Mouse (Mus musculus) frontal cortex, postnatal 36 days (tissue): ENCODE results near the gene Zranb1.
A peak's percentile ranks its signal among the peaks of the same experiment; 100 is the strongest.

Source experiments
- DNase-seq, 2 experiments: peaks; one replicate each; pipeline ENCODE4 v3.0.0; 2022; ENCODE audit warnings: low spot score in 2 of 2

Gene Zranb1

DNA sequence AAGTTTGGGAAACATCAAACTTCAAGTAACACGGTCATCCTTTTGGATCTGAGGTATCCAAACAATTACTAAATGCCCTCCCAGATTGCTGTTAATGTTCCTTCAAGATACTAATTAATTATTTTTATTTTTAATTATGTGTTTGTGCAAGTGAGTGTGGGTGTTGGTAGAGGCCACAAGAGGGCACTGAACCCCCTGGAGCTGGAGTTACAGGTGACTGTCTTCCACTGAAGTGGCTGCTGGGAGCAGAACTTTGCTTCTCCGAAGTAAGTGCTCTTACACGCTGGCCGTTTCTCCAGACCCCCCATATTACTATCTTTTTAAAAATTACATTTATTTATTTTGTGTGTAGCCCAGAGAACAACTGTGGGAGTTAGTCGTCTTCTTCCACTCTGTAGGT is 887 bp upstream of the Zranb1 start:
- DNase-seq: no peak

DNA sequence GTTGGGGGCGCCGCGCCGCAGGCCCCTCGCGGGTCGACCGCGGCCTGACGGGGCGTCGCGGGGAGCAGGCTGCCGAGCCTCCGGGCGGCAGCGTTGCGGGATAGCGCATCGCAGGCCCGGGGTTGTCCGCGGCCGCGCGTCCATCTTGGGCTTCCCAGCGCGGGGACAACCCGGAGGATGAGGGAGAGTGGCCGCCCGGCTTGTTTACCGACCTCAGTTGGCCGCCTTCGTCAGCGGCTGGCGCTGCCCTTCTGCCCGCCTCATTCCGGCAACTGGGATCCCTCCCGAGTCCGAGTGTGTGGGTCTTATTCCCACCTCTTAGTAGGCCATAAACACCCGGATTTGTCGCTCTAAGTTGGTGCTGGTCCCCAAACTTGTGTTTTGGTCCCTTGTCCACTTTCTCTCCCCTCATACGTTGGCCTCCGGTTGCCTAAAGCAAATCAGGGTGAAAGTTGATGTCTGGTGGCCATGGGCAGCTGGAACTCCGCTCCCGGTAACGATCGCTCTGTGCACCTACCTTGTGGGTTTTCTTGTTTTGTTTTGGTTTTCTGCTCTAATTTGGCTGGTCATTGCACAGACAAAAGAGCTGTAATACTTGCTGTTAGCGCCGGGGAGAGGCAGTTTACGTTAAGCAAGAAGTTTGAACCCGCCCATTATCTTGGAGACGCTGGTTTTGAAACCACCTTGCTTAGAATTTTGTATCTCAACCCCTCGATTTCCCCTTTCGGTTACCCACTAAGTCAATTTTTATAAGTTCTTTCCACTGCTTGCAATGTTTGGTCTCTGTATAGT is 814 bp downstream of the Zranb1 start:
- peak; percentile 30 to 33 for DNase-seq

DNA sequence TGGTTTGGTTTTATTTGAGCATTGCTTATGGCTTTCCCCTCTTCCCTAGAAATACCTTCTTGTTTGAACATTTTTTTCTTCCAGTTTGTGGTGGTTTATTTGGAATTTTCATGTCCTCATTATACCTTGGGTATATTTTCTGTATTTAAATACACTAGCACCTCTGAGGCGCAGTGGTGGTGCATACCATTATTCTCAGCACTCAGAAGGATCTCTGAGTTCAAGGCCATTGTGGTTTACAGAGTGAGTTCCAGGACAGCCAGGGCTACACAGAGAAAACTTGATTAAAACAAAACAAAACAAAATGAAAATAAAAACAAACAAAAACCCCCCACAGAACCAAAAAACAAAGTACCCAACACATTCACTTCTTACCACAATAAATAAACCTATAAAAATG is 2.4 kb downstream of the Zranb1 start:
- no peak for DNase-seq

DNA sequence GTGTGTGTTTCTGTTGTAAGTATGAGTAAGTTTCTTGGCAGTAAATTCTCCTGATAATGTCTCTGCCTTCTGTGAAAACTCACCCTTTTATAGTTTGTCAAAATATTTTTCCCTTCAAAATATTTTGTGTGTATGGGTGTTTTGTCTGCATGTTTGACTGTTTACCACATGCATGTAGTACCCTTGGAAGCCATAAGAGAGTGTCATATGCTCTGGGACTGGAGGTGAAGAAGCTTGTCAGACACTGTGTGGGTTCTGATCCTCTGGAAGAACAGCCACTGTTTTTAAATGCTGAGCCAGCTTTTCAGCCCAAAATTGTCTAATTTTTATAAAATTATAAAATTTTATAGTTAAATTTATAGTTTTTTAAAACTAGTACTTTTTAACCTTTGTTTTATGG is 3.8 kb downstream of the Zranb1 start:
- DNase-seq: no peak

DNA sequence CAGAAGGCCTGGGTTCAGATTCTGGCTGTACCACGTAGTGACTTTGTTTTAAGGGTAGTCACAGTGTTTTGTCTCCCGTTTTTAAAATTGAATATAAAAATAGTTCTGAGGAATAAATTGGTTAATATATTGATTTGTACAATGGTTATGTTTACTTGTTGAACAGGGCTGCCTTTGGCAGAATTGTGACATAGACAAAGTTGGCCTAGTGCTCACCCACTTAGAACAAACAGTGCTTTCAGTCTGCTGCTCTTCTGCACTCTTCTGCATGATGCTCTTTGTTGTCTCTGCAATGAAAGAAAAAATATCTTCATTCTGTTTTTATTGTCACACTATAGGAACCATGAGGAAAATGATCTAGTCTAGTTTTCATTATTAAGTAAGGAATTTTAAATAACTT is 8.2 kb downstream of the Zranb1 start:
- DNase-seq: no peak

DNA sequence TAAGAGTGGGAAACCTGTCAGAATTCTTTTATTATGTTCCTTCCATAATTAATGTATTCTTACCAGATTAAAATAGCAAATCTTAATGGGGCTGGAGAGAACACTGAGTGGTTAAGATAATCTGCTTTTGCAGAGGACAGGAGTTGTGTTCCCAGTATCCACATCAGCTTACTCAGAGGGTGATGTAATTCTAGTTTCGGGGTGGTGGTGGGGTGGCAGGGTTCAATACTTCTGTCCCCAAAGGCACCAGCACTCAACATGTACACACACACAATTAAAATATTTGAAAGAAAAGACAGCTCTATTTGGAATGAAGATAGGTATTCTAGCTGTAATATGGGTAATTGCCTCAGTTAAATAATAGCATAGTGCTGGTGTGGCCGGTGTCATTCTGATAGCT is 9.6 kb downstream of the Zranb1 start:
- no peak for DNase-seq

DNA sequence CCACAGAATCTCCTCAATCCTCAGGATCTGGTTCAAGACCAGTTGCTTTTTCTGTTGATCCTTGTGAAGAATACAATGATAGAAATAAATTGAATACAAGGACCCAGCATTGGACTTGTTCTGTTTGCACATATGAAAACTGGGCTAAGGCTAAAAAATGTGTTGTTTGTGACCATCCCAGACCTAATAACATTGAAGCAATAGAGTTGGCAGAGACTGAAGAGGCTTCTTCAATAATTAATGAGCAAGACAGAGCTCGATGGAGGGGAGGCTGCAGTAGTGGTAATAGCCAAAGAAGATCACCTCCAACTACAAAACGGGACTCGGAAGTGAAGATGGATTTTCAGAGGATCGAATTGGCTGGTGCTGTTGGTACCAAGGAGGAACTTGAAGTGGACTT is 19.0 kb downstream of the Zranb1 start:
- DNase-seq: no peak

DNA sequence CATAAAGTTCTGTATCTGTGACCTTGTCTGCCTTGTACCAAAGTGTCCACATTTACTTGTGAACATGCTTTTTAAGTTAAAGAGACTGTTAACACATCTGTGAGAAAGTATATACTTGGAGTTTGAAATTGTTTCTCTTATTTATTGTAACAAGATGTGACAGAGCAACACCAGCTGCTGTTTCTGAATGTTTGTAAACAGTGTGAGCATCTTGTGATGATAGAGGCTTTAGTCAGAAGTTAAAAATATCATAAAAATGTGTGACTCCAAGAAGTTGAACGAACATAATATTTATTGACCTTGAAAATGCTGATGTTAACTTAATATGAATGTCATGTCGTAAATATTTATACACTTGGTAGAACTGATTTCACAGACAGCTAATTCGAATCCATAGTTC is 19.7 kb downstream of the Zranb1 start:
- DNase-seq: no peak

DNA sequence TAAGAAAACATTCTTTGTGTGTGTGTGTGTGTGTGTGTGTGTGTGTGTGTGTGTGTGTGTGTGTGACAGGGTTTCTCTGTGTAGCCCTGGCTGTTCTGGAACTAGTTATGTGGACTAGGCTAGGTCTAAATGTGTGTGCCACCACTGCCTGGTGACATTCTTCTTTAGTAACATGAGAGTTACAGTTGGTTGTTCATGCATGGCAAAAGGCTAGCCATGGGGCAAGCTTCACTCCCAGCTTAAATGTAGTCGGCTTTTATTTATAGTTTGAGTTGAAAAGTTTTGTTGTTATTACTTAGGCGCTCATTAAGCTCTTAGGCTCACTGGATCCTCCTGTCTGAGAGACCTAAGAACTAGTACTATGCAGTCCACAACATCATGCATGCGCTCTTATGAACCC is 33.5 kb downstream of the Zranb1 start:
- DNase-seq: no peak

DNA sequence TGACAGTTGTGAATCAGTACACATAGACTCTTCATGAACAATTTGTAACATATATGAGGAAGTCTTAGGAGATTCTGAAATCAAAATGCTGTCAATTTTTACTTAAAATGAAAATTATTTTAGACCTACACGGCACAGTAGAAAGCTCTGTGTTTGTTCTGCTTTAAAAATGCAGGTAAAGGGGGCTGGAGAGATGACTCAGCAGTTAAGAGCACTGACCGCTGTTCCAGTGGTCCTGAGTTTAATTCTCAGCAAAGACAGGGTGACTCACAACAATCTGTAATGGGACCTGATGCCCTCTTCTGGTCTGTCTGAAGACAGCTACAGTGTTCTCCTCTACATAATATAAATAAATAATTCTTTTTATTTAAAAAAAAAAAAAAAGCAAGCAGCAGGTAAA is 34.8 kb downstream of the Zranb1 start:
- no peak for DNase-seq

DNA sequence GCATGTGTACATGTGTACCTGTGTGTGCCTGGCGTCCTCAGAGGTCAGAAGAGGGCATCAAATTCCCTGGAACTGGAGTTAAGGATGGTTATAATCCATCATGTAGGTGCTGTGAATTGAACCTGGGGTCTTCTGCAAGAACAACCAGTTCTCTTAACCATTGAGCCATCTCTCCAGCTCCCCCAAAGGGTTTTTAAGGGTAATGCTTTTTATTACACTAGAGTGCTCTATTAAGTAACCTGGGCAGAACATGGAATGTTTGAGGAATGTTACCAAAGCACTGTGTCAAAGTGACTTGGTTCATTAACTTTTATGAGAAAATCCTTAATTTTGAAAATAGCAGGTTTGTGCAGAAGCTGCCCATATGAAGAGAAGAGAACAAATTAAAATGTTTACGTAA is 41.1 kb downstream of the Zranb1 start:
- DNase-seq: no peak

DNA sequence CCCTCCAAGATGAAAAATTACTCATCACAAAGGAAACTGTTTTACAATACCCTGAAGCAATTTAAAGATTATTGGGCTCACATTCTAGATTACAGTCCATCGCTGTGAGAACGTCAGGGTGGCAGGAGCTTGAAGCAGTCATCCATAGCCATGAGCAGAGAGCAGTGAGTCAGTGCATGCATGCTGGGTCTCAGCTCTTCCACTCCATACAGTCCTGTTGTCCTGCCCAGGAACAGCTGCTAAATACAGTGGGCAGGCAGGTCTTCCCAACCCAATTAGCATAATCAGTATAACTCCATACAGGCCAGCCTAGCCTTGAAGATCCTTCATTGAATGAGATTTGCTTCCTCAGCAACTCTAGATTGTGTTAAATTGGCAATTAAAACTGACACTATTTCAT is 45.1 kb downstream of the Zranb1 start:
- no peak for DNase-seq

DNA sequence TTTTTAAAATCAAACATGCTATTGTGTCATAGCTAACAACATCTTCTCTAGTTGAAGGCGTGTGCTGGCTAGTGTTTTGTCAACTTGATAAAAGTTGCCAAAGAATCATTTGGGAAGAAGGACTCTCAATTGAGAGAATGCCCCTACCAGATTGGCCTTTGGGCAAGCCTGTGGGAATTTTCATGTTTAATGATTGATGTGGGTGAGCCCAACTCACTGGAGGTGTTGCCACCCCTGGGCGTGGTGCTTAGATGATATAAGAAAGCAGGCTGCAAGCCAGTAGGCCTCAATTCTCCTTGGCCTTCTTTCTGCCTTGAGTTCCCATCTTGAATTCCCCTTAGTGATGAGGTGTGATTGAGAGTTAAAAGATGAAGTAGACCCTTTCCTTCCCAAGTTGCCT is 47.0 kb downstream of the Zranb1 start:
- DNase-seq: no peak

DNA sequence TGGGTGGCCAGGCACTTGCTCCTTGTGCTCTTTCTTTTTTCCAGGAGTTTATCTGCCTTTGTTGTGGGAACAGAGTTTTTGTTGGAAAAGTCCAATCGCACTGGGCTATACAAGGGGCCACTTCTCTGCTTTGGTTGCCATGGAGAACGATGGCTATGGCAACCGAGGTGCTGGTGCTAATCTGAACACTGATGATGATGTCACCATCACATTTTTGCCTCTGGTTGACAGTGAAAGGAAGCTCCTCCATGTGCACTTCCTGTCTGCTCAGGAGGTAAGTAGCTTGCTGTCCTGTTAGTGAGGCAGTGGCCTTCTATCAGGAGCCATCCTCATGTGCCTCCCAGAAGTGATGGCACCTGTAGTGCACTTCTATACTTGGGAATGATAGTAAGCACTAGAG is 51.7 kb downstream of the Zranb1 start:
- no peak for DNase-seq

DNA sequence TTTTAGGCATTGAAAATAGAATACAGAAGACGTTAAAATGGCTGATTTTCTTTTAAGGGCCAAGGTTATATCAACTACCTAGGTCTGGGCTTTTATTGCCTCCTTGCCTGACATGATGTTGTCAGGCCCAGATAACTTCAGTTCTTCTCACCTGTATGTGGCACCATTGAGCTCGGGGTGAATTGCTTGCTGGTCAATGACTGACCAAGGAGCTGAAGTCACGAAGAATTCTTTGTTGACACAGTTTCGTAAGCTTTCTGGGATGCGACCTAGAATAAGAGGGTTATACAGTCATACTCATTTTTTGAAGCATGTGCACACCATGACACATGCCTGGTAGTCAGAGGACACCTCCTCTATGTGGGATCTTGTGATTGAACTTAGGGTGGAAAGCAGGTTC is 58.9 kb downstream of the Zranb1 start:
- DNase-seq: no peak

DNA sequence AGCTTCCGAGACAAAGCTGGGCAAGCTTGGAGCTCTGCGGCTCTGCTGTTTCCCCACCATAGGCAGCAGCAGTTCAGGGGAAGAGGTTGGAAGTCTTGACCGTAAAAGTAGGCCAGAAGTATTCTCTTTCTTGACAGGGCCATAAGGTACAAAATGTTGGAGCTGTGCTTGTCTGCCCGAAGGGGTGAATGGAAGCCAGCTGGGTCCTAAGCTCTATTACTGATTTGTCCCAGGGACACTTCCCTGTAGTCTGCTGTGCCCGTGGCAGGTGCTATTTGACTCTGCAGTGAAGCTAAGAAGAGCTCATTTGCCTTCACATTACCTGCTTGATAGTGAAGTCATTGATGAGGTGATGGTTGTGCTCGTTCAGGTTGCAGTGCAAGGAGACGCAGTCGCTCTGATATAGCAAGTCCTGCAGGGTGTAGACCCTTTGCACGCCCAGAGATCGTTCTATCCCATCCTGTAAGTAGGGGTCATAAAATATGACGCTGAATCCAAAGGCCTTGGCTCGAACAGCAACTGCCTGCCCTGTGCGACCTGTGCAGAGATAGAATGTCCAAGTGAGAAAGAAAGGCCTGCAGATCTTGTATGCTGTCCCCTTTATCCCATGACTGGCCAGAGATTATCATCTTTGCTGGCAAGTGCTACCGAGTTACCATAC is 60.4 kb downstream of the Zranb1 start:
- no peak for DNase-seq

DNA sequence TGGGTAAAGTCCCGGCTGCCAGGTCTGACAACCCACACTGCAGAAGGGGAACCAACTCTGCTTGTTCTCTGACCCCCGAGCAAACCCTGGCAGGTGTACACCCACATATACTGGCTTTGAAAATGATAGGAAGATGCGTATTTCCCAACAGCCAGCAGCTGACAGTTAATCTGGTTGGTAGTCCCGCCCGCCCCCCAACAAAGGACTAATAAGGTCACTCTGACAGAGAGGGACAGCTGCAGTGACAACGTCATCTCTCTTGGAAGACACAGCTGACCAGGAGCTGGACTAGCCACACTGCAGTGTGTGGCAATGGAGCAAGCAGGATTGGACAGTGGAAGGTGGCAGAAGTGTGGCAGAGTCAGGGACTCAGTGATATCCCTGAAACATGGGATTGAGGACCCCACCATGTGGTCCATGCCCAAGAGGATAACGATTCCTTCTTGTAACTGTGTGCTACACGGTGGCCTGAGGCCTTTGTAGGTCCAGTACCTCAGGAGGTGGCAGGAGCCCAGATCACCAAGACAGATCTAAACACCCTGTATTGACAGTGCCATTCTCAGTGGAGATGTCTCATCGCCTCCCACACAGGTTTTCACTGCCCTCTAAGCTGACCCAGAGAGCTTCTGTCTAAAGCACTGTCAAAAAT is 62.1 kb downstream of the Zranb1 start:
- no peak for DNase-seq

DNA sequence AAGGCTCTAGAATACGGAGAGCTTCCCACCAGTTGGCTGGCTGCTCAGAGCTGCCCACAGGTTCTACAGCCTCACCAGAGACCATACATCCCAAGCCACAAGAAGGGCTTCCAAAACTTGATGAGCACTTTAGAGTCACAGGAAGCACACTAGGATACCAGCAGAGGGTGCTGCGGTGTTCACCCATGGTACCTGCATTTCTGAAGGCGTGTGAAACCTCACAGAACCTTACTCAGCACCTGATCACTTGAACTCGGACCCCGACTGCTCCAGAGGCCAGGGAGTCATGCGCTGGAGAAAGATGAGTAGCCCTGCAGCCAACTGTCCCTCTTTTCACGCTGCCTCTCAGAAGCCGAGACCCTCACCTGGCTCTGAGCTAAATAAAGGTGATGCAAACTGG is 63.2 kb downstream of the Zranb1 start:
- no peak for DNase-seq

DNA sequence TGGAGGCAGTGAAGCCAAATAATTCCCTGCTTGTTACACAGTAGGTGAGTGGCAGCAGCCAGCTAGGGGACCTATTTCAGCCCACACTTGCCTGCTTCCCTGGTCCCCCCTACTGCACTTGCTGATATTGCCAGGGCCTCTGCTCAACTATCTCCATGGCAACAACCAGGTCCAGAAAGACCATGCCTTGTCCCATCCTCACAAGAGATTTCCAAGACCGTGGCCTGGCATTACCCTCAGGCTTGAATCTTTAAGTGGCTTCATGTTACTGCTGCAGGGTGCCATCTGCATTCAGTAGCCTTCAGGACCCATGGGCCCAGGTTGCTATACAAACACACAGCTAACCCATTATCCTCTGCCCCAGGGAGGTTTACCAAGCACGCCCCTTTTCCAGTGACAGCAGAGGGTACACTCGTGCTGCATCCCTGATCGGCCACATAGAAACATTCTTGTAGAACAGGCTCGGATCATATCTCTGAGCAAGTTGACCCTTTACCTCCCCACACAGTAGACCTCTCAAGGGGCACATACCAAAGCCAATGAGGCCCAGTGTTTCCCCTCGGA is 63.8 kb downstream of the Zranb1 start:
- DNase-seq: no peak

DNA sequence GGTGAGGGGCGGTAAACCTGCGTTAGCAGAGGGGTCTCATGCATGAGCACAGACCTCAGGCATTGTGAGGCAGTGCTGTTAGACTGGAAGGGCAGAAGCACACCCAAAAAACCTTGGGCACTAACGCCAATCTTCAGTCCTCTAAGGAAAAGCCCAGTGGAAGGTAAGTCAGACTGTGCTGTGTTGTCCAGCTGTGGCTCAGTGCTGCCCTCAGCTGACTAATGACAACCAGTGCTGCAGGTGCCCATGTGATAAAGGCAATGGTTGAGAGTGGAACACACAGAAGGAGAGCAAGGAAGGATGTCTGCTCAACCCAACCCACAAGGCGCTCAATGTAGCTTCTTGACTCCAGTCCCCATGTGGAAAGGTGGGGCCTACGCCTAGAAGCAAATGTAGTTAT is 65.4 kb downstream of the Zranb1 start:
- DNase-seq: peak in 1 of 2 experiments; percentile 45

DNA sequence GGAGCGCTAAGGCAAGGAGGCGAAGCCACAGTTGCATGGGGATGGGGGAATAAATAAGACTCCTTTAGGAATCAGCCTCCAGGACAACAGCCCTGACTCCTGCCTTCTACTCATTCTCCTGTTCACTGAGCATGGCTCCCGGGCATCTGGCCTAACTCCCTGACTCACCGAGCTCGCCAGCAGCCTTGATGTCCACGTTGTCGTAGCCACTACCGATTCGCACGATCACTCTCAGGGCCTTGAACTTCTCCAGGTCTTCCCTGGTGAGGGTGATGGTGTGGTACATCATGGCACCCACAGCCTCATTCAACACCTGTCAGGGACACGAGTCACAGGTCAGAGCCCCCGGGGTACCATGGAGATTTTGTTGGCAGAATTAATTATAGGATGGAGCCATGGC is 67.7 kb downstream of the Zranb1 start:
- DNase-seq: no peak

DNA sequence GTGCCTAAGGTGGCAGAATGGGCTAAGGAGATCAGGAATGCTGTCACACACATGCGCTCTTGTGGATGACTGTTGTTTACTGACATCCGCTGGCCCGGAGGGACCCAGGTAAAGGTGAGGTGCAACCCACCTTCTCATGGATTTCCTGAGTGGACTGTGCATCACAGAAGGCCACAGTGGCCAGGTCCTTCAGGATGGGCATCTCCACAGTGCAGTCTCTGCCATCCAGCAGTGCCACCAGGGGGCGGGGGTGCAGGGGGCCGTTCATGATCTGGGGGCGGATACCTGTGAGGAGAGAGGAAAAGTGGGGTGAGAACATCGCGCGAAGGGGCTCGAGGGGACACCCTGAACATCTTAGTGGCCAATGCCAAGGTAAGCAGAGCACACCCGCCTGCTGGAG is 68.1 kb downstream of the Zranb1 start:
- DNase-seq: no peak

DNA sequence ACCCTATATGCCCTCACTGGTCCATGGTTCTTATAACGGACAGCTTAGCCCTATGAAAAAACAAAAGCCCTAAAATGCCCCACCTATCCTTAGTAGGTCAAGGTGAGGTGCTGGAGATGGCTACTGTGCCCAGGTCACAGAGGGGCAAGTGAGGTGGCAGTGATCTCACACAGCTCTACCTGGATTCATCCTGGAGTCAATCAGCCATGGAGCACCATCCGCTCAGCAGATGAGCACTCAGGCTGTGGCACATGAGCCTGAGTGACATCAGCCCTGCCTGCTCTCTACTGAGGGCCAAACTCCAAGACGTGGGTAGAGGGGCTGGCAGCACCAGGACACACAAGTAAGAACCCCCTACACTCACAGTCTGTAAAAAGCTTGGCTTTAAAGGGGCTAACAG is 70.4 kb downstream of the Zranb1 start:
- DNase-seq: no peak
